Mouse (Mus musculus) ES-CJ7 (cell line): ENCODE data around the gene Tpbg.
A peak's percentile ranks its signal among the peaks of the same experiment; 100 is the strongest.
"Not testable (repeated sequence)": the region's sequence is repeated elsewhere in the genome, so short reads cannot be mapped to it uniquely, and the experiment has no call there.

Experiments
- DNase-seq: peaks from one replicate; pipeline ENCODE4 v3.0.0; 2011; ENCODE audit warnings: low read depth, low spot score

Tpbg gene

DNA sequence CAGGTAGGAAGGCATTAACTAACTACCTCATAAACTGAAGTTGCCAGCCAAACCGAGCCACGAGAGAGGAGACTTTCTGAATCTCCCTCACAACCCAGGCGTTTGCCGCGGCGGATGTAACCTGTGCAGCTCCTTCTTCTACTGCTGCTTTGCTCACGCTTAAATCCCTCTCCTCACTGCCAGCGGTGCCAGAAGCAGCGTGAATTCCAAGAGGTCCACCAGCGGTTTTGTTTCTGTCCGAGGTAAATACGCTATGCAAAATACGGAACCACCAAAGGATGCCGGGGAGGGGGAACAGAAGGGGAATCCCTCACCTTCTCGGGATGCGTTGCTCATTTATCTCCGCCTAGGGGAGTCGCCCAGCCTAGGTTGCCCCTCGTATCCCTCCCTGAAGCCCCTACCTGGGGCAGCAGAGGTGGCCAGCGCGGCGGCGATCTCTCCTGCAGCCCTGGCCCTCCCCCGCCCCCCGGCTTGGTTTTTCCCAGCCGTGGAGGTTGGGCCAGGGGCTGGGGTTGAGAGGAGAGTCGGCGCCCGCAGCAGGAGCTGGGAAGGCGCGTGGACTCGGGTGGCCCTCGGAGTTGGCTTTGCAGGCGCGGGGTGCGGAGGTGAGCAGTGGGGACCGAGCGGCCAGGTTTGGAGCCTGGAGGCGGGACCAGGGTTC, at the start of gene Tpbg:
Gene Tpbg (plus strand): TSS at position 30 of the 661 bp plus-strand sequence.
- peak; percentile 80 for DNase-seq

DNA sequence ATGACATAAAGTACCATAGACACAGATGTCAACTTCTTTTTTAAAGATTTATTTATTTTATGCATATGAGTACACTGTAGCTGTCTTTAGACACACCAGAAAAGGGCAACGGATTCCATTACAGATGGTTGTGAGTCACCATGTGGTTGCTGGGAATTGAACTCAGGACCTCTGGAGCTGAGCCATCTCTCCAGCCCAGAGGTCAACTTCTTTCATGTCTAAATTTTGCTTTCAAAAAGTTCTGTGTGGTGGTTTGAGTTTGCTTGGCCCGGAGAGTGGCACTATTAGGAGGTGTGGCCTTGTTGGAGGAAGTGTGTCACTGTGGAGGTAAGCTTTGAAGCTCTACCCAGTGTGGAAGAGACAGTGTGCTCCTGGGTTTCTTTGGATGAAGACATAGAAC, 40.2 kb upstream of the Tpbg start:
- DNase-seq, result not testable (repeated sequence)

GRCm38 (mm10) chr9:85802563-85802962, 39.6 kb upstream of the Tpbg start:
- DNase-seq, result no peak

DNA sequence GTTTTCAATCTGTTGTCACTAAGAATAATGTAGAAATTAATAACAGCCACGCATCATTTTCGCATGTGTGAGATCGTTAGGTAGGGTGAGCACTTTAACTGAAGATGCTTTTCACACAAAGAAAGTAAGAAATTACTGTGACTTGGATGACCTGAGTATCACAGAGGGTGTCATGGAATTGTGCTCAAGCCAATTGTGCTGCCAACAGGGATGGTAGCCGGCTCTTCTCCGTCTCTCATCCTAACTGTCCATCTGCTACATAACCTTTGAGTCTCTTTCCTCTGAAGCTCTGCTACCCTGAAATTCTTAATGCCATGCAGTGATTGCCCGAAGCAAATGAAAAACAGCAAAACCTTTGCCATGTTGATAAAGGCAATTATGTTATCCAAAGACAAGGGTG, 35.8 kb upstream of the Tpbg start:
- no peak for DNase-seq

DNA sequence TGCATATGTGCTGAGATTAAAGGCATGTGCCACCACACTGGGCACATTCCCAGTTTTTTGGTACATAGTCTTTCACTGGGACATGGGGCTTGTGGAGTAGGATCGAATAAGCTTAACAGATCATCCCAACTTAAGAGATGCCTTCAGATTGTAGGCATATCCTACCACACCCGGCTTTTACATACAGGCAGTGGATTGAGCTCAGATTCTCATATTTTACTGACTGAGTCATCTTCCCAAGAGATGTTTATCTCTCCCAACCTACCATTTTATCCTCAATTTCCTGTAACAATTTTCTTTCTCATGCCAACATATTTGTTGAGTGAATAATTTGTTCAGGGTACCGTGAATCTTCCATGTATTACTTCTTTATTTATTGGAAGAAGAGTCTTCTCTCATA, 32.9 kb upstream of the Tpbg start:
- DNase-seq, result no peak

DNA sequence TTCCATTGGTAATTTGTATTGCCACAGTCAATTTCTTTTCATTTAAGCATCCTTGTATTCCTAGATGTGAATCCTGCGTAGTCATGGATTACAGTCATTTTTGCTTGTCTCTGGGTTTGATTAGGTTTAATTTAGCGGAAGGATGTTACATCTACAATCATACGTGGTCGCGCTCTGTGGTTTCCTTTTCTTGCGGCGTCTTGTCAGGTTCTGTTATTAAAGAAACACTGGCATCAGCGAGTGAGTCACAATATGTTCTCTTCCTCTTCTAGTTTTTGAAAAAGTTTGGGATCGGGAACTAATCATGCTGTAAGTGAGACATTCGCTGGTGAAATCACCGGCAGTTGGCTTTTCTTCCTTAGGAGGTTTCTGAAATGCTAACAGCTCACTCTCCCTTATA, 21.4 kb upstream of the Tpbg start:
- no peak for DNase-seq

DNA sequence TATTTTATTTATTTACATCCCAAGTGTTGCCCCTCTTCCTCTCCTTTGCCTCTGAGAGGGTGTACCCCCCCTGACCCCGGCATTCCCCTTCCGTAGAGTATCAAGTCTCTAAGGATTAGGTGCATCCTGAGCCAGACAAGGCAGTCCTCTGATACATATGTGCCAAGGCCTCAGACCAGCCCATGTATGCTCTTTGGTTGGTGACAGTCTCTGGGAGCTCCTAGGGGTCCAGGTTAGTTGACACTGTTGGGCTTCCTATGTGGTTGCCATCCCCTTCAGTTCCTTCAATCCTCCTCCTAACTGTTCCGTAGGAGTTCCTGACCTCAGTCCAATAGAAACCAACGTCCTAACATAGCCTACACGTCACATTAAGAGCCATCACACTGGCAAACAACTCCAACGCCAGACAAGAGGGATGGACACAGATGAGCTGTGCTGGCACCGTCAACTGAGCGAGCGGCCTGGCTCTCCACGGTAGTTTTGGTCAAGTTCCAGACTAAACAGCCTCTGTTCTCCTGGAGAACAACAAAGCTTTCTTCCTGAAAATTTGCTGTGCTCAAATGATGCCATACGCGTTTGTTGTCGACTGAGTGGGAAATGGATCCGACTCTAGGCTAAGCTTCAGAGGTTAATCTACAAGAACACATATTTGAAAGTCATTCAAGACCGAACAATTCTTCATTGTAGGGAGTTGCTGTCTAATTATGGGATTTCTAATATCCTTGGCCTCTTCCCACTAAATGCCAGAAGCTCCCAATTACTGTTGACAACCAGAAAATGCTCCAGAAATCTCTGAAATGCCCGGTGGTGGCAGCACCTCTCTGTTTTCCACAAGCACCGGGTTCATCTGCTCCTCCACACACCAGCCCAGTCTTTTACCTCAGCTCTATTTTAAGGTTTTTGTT, 6.4 kb upstream of the Tpbg start:
- no peak for DNase-seq

DNA sequence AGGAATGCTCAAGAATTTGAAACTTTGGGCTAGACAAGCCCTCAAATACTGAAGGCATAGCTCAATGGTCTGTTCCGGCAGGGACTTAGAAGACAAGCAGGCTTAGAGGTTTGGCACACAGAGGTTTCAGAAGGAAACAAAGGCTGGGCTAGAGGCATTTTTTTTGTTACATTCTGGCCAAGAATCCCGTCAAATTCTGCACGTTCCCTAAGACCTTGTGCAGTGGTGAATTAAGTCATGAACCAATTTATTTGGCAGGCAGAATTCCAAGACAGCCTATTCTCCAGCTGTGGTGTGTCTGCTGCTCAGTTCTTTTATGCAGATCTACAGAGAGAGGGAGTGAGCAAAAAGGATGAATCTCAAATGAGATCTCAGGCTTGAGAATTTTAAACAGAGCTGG, 2.6 kb upstream of the Tpbg start:
- no peak for DNase-seq

- DNase-seq, result peak; percentile 80
These were observed 289 bp upstream of the Tpbg start for GRCm38 (mm10) chr9:85841891-85842290.

GRCm38 (mm10) chr9:85843031-85843890, 1.1 kb downstream of the Tpbg start:
- DNase-seq, result peak; percentile 61

DNA sequence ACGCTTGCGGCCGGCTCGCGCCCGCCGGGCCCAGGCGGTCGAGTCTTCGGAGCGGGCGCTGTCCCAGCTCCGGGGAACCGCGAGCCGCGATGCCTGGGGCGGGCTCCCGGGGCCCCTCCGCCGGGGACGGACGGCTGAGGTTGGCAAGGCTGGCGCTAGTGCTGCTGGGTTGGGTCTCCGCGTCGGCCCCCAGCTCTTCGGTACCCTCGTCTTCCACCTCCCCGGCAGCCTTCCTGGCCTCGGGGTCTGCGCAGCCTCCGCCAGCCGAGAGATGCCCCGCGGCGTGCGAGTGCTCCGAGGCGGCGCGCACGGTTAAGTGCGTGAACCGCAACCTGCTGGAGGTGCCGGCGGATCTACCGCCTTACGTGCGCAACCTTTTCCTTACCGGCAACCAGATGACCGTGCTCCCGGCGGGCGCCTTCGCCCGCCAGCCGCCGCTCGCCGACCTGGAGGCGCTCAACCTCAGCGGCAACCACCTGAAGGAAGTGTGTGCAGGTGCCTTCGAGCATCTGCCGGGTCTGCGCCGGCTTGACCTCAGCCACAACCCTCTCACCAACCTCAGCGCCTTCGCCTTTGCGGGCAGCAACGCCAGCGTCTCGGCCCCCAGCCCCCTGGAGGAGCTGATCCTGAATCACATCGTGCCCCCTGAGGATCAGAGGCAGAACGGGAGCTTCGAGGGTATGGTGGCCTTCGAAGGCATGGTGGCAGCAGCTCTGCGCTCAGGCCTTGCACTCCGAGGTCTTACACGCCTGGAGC, 1.9 kb downstream of the Tpbg start:
- DNase-seq, result peak; percentile 25

GRCm38 (mm10) chr9:85844647-85844983, 2.4 kb downstream of the Tpbg start:
- peak; percentile 17 for DNase-seq

DNA sequence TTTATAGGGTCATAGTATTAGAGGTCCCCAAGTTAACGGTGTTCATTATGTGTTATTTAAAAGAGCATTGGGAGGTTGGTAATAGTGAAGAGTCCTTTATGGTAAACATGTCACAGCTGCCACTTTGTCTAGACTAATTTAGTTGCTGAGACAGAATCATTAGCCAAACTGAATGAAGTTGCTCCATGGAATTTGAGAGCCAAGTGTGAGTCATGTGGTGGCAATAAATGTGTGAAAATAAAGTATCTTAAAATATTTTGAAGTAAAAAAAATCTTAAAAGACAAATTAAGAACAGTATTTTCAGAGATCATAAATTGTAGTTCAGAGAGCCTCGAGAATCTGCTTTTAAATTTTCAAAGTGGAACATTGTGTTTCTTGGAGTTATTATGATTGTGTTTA, 4.0 kb downstream of the Tpbg start:
- DNase-seq, result no peak

GRCm38 (mm10) chr9:85854780-85855179, 12.6 kb downstream of the Tpbg start:
- DNase-seq, result no peak

- peak; percentile 34 for DNase-seq
These were observed 14.3 kb downstream of the Tpbg start for GRCm38 (mm10) chr9:85856511-85856910.

GRCm38 (mm10) chr9:85861065-85861464, 18.9 kb downstream of the Tpbg start:
- DNase-seq, result no peak

DNA sequence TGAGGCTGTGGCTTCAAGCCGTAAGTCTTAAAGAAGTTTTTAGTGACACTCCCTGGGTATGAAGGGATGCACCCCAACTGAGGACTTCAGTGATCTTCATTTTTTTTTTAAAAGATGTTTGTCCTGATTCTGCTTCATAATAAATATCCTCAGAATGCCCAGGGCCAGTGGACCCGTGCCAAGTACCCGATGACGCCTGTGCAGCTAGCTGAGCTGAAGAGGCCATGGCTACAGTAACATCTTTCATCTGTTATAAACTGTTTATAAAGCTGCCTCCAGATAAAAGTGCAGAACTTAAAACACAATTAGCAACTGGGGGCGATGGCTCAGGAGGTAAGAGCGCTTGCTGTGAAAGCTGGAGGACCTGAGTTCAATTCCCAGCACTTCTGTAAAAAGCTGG, 20.4 kb downstream of the Tpbg start:
- DNase-seq, result no peak

DNA sequence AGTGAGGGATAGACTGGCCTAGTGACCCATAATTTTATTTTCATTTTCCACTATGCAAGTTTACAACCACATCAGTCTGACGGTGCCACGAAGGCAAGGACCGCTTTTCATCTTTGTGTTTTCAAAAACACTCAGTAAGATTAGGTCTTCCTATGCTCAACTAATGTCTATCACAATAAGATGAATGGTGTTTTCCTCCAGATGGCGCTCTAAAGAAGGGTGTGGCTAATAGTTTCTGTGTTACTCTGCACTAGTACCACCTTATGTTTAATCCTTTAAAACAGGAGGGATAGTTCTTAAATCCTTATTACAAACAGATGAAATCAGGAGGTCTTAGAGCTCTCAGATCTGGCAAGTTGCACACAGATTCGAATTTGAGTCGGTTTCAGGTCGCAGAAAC, 30.7 kb downstream of the Tpbg start:
- DNase-seq, result peak; percentile 7

DNA sequence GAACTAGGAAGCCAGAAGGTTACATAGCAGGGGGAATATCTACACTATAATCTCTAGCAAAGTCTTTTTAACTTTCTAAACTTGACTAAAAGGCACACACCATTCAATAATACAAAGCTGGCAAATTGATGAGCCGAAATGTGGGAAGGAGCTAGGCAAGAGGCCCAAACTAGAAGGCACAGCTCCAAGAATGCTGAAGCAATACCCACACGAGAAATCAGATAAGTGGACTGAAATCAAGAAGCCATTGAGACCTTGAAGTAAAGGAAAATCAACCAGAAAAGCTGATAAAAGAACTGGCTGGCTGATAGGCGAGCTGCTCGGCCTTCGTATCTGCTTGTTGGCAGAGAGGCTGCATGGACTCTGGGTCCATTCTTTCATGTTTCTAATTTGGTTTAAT, 51.5 kb downstream of the Tpbg start:
- no peak for DNase-seq
